Mouse (Mus musculus): ENCODE measurements around the gene Hspa12a.
A peak's percentile ranks its signal among the peaks of the same experiment; 100 is the strongest.

The Hspa12a gene

GRCm38 (mm10) chr19:58859831-58860254 is 83.6 kb downstream of the Hspa12a start:
- DNase-seq (ENCODE audit: low spot score) = no peak

- no peak for DNase-seq (ENCODE audit: low spot score)
Measured at GRCm38 (mm10) chr19:58859357-58859756, 84.1 kb downstream of the Hspa12a start.

GRCm38 (mm10) chr19:58856129-58856855 is 87.2 kb downstream of the Hspa12a start:
- DNase-seq (ENCODE audit: low spot score) = no peak

- no peak for DNase-seq (ENCODE audit: low spot score)
Measured at GRCm38 (mm10) chr19:58854899-58855298, 88.6 kb downstream of the Hspa12a start.

GRCm38 (mm10) chr19:58853036-58853735 is 90.3 kb downstream of the Hspa12a start:
- DNase-seq (ENCODE audit: low spot score) = no peak

GRCm38 (mm10) chr19:58850719-58851466 is 92.6 kb downstream of the Hspa12a start:
- no peak for DNase-seq (ENCODE audit: low spot score)

- no peak for DNase-seq (ENCODE audit: low spot score)
Measured at GRCm38 (mm10) chr19:58849333-58850131, 93.9 kb downstream of the Hspa12a start.

GRCm38 (mm10) chr19:58843606-58844005 is 99.8 kb downstream of the Hspa12a start:
- DNase-seq (ENCODE audit: low spot score) = no peak

GRCm38 (mm10) chr19:58840721-58841271 is 102.7 kb downstream of the Hspa12a start:
- no peak for DNase-seq (ENCODE audit: low spot score)

- DNase-seq (ENCODE audit: low spot score) = no peak
Measured at GRCm38 (mm10) chr19:58839806-58840205, 103.6 kb downstream of the Hspa12a start.

GRCm38 (mm10) chr19:58839345-58839744 is 104.1 kb downstream of the Hspa12a start:
- no peak for DNase-seq (ENCODE audit: low spot score)

GRCm38 (mm10) chr19:58838706-58839105 is 104.7 kb downstream of the Hspa12a start:
- peak; percentile 35 for DNase-seq (ENCODE audit: low spot score)

GRCm38 (mm10) chr19:58833639-58834180 is 109.7 kb downstream of the Hspa12a start:
- DNase-seq (ENCODE audit: low spot score) = no peak

GRCm38 (mm10) chr19:58832988-58833387 is 110.5 kb downstream of the Hspa12a start:
- DNase-seq (ENCODE audit: low spot score) = no peak

GRCm38 (mm10) chr19:58831280-58831922 is 112.1 kb downstream of the Hspa12a start:
- DNase-seq (ENCODE audit: low spot score) = no peak

GRCm38 (mm10) chr19:58830182-58830581 is 113.3 kb downstream of the Hspa12a start:
- no peak for DNase-seq (ENCODE audit: low spot score)

GRCm38 (mm10) chr19:58829575-58829974 is 113.9 kb downstream of the Hspa12a start:
- DNase-seq (ENCODE audit: low spot score) = peak; percentile 67

GRCm38 (mm10) chr19:58827656-58828055 is 115.8 kb downstream of the Hspa12a start:
- DNase-seq (ENCODE audit: low spot score) = no peak

GRCm38 (mm10) chr19:58824316-58824715 is 119.1 kb downstream of the Hspa12a start:
- no peak for DNase-seq (ENCODE audit: low spot score)

GRCm38 (mm10) chr19:58823301-58823700 is 120.2 kb downstream of the Hspa12a start:
- no peak for DNase-seq (ENCODE audit: low spot score)
